Mouse (Mus musculus) hindbrain, postnatal 0 days (tissue): ENCODE results near the gene Slc30a5. TPM values are rescaled to one million over a fixed set of nuclear protein-coding genes. Genes with fewer than 3 reads are reported as not detected.
A peak's percentile ranks its signal among the peaks of the same experiment; 100 is the strongest.

Source experiments
- ATAC-seq: fragments of 200-750 bp; cut with Nextera tagmentation; 2 replicates; pipeline ENCODE4 v1.8.0; 2017; ENCODE audit warnings: mild to moderate bottlenecking, moderate TSS enrichment, moderate library complexity
- DNase-seq: peaks from one replicate; pipeline ENCODE4 v3.0.0-alpha.2; 2015; ENCODE audit warnings: low spot score
- H3K27ac ChIP-seq: fragments of 300-500 bp; sonication (generic); 2 replicates; pipeline ENCODE4 v1.5.1; 2014; ENCODE audit warnings: mild to moderate bottlenecking
- H3K27me3 ChIP-seq: fragments of 300-500 bp; sonication (generic); 2 replicates; pipeline ENCODE4 v1.6.1; 2014; ENCODE audit warnings: low read length, mixed read lengths; ENCODE audit not compliant: insufficient read depth
- H3K36me3 ChIP-seq: fragments of 300-500 bp; sonication (generic); 2 replicates; pipeline ENCODE4 v1.6.1; 2014; ENCODE audit warnings: low read length, mixed read lengths; ENCODE audit not compliant: insufficient read depth
- H3K4me1 ChIP-seq: fragments of 300-500 bp; sonication (generic); 2 replicates; pipeline ENCODE4 v1.6.1; 2014; ENCODE audit warnings: antibody characterized with exemption, low read length, mixed read lengths; ENCODE audit not compliant: insufficient read depth
- H3K4me2 ChIP-seq: fragments of 300-500 bp; sonication (generic); 2 replicates; pipeline ENCODE4 v1.6.1; 2014; ENCODE audit warnings: low read depth, mild to moderate bottlenecking, low read length, moderate library complexity, mixed read lengths
- H3K4me3 ChIP-seq: fragments of 300-500 bp; sonication (generic); 2 replicates; pipeline ENCODE4 v1.5.1; 2014; ENCODE audit warnings: low read length
- H3K9ac ChIP-seq: fragments of 300-500 bp; sonication (generic); replicated peaks from 2 replicates; pipeline ENCODE4 v1.6.1; 2014; ENCODE audit warnings: mild to moderate bottlenecking, low read length, moderate library complexity, mixed read lengths
- H3K9me3 ChIP-seq: fragments of 300-500 bp; sonication (generic); 2 replicates; pipeline ENCODE4 v1.6.1; 2016; ENCODE audit warnings: low read length, mixed read lengths
- CTCF ChIP-seq: IDR thresholded peaks from 2 replicates; pipeline ENCODE4 v1.5.1; 2016; ENCODE audit warnings: antibody characterized with exemption, control low read depth, low read depth
- WGBS: fragments of 180-500 bp; shearing (Covaris S2); extraction: QIAGEN DNeasy Blood & Tissue Kit; methylation state at CpG from one replicate; pipeline ENCODE4 v1.1.7; 2014; 5-methylcytosine and 5-hydroxymethylcytosine counted together
- polyA plus RNA-seq: library from polyadenylated mRNA; unstranded; fragments of >200 nt; fragmentation: Nextera tagmentation; extraction: Ambion mirVana; gene quantifications from 2 replicates; pipeline ENCODE4 v1.2.1, GENCODE M21; 2015
- total RNA-seq: library from RNA; depleted of rRNA; stranded (reverse); fragments of >200 nt; gene quantifications from 2 replicates; pipeline ENCODE4 v1.2.3, GENCODE M21; 2014

Slc30a5 gene
- total and polyA plus RNA-seq, 2 experiments from 2014 or later, result 24.4 to 41.3 TPM

DNA sequence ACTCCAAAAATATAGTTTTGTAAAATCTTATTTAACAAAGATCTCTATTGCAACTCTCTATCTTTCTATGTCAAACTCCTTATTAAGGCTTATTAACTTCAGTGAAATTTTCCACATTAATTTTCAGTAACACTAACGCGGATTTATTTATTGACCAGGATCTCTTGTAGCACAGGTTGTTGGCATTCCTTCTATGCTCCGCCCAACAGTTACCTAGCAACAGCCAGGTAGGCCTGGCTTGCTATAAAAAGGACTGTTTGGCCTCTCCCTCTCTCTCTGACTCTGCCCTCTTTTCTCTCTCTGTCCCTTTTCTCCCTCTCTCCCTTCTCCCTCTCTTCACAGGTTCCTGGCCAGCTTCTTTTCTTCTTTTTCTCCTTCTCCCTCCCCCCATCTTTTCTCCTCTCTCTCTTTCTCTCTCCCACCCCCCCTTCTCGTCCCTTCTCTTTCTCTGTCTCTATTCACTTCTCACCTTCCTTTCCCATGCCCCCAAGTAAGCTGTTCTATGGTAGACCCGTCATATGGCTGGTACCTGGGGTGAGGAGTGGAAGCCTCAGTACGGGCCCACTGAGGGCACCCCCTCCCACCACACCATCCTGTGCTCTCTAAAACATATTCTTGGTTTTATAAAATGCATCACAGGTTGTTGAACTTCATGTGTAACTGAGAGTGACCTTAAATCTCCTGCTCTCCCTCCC, 45.8 kb downstream of the Slc30a5 start:
- Histone ChIP-seq H3K9ac (no peak overlapping the region), H3K27ac (no peak overlapping the region), H3K36me3 (no peaks in the 10 kb centered on the region), H3K27me3 (no peaks in the 10 kb centered on the region), H3K9me3 (no peaks in the 10 kb centered on the region), H3K4me2 (no peak overlapping the region), H3K4me1 (no peaks in the 10 kb centered on the region), H3K4me3 (no peak overlapping the region)
- no peak for ATAC-seq
- WGBS, result 81% methylated on average over 6 of the region's 6 CpGs
- DNase-seq, result no peak
- TF ChIP-seq CTCF, result no peak

GRCm38 (mm10) chr13:100786414-100786867, 46.8 kb downstream of the Slc30a5 start, which contains the start of gene Ccnb1:
TSS of gene Ccnb1 (minus strand) at chr13:100786570.
- no peaks in the 10 kb centered on the region for H3K4me1 ChIP-seq
- peak within 1 kb of the TSS; percentile 61 for H3K4me3 ChIP-seq
- H3K27ac ChIP-seq, result peak within 1 kb of the TSS; percentile 12; the same call in 1 of the 2 replicates
- WGBS, result under 1% methylated on average over 35 of the region's 35 CpGs
- peak; percentile 97 for DNase-seq
- TF ChIP-seq CTCF, result peak; percentile 54
- no peaks in the 10 kb centered on the region for H3K9me3 ChIP-seq
- peak; percentile 99 for ATAC-seq
- peak within 1 kb of the TSS; percentile 50 for H3K9ac ChIP-seq
- peak within 1 kb of the TSS; percentile 98 for H3K4me2 ChIP-seq
- no peaks in the 10 kb centered on the region for H3K36me3 ChIP-seq
- no peaks in the 10 kb centered on the region for H3K27me3 ChIP-seq

GRCm38 (mm10) chr13:100785806-100786413, 47.3 kb downstream of the Slc30a5 start:
- peak overlapping the region; percentile 98 for H3K4me2 ChIP-seq
- H3K9me3 ChIP-seq, result no peaks in the 10 kb centered on the region
- peak; percentile 30 for ATAC-seq
- no peak for TF ChIP-seq CTCF
- WGBS, result under 1% methylated on average over 29 of the region's 30 CpGs
- DNase-seq, result no peak
- peak overlapping the region; percentile 50 for H3K9ac ChIP-seq
- H3K4me1 ChIP-seq, result no peaks in the 10 kb centered on the region
- H3K27ac ChIP-seq, result no peak overlapping the region
- H3K27me3 ChIP-seq, result no peaks in the 10 kb centered on the region
- H3K36me3 ChIP-seq, result no peaks in the 10 kb centered on the region
- peak overlapping the region; percentile 61 for H3K4me3 ChIP-seq

DNA sequence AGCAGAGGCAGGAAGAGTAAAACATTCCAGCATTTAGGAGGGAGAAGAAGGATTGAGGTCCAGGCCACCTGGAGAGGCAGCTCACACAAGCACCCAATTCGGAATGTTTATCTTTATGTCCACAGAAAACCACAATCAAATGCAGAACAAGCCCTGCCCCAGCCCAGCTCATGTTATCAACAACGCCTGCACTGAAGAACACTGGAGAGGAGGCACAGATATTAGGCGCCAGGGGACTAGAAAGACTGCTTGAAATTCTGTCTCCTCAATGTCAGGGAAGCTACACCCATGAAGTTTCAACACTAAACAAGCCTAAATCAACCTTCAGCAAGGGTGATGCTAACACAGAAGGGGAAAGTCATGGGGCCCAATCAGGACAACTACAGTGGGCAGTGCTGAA, 55.7 kb downstream of the Slc30a5 start:
- Histone ChIP-seq H3K4me3 (no peak overlapping the region), H3K4me1 (no peaks in the 10 kb centered on the region; the same call in 1 of the 2 replicates), H3K36me3 (no peaks in the 10 kb centered on the region), H3K27ac (no peak overlapping the region), H3K4me2 (no peak overlapping the region), H3K27me3 (no peaks in the 10 kb centered on the region), H3K9ac (no peak overlapping the region), H3K9me3 (no peaks in the 10 kb centered on the region)
- TF ChIP-seq CTCF, result no peak
- 83% methylated on average over 3 of the region's 3 CpGs for WGBS
- ATAC-seq, result no peak
- no peak for DNase-seq

GRCm38 (mm10) chr13:100776710-100777109, 56.5 kb downstream of the Slc30a5 start:
- Histone ChIP-seq H3K4me2 (no peak overlapping the region), H3K36me3 (no peaks in the 10 kb centered on the region), H3K27ac (no peak overlapping the region), H3K9me3 (no peaks in the 10 kb centered on the region), H3K4me1 (no peaks in the 10 kb centered on the region; the same call in 1 of the 2 replicates), H3K27me3 (no peaks in the 10 kb centered on the region), H3K9ac (no peak overlapping the region), H3K4me3 (no peak overlapping the region)
- ATAC-seq, result no peak
- no peak for DNase-seq
- no peak for TF ChIP-seq CTCF
- WGBS, result 68% methylated on average over 6 of the region's 6 CpGs

DNA sequence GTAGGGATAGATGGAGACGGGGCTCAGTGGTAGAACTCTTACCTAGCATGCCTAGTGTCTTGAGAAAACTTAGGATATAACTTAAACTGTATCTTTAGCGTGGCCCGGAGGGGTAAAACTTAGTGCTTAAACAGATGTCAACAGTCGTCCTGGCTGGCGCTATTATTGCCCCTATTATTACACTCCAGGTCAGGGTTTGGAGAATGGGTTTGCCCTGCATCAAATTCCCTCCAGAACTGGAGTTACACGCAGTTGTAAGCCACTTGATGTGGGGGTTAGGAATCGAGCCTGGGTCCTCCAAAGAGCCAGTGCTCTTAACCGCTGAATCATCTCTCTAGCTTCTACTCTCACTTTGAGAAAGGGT, 57.2 kb downstream of the Slc30a5 start:
- H3K9ac ChIP-seq, result peak overlapping the region; percentile 37; the same call in 1 of the 2 replicates
- ATAC-seq (no peak), DNase-seq (no peak)
- no peaks in the 10 kb centered on the region for H3K36me3 ChIP-seq
- 10% methylated on average over 8 of the region's 8 CpGs for WGBS
- H3K4me3 ChIP-seq, result peak overlapping the region; percentile 69
- peak overlapping the region; percentile 97 for H3K4me2 ChIP-seq
- H3K9me3 ChIP-seq, result no peaks in the 10 kb centered on the region
- no peak for TF ChIP-seq CTCF
- no peaks in the 10 kb centered on the region for H3K27me3 ChIP-seq
- H3K27ac ChIP-seq, result peak overlapping the region; percentile 49; the same call in 1 of the 2 replicates
- no peaks in the 10 kb centered on the region; the same call in 1 of the 2 replicates for H3K4me1 ChIP-seq
